8 mouse cellular contexts compared by ENCODE assay signal in genomic region chr7:39449260-39450021, GRCm38 (mm10). TPM values are rescaled to one million over a fixed set of nuclear protein-coding genes. Genes with fewer than 3 reads are reported as not detected.
DNase-seq lines count a peak whose midpoint lies in the region; ATAC-seq and TF ChIP-seq lines count a peak whose summit lies in the region.

No protein-coding gene starts in this region.

- no peaks in the 10 kb centered on the region for H3K9me3 ChIP-seq in forebrain, postnatal 0 days (ENCODE audit: low read length)
- H3K9me3 ChIP-seq in neural tube, embryonic 14.5 days (ENCODE audit: control insufficient read depth, low read length), result no peaks in the 10 kb centered on the region

- peak overlapping the region; percentile 71 for H3K4me3 ChIP-seq in forebrain, postnatal 0 days (ENCODE audit: low read depth, low read length)
- H3K4me3 ChIP-seq in neural tube, embryonic 14.5 days (ENCODE audit: low read depth, low read length), result peak overlapping the region; percentile 78

- H3K36me3 ChIP-seq in forebrain, postnatal 0 days (ENCODE audit: insufficient read depth), result no peaks in the 10 kb centered on the region
- H3K36me3 ChIP-seq in neural tube, embryonic 14.5 days (ENCODE audit: control insufficient read depth, insufficient read depth, low read length), result no peaks in the 10 kb centered on the region

- DNase-seq in Muller cell, postnatal 12 days (ENCODE audit: inconsistent ontology term), result peak; percentile 95
- DNase-seq in cerebellum, adult 8-10 months, result peak; percentile 82
- DNase-seq in forebrain, postnatal 0 days, result peak; percentile 93
- DNase-seq in heart, postnatal 36 days, result peak; percentile 79 to 82
- peak; percentile 84 to 94 for DNase-seq in layer of hippocampus, adult 18-20 months (ENCODE audit: low spot score in 2 of 2)
- peak; percentile 88 to 92 for DNase-seq in lung, adult 18-20 months
- peak; percentile 73 for DNase-seq in testis, postnatal 10 days (ENCODE audit: low spot score)

- intact Hi-C loops in heart, postnatal 36 days (cut with DNase I), result loop anchor here (1.0 to 2.0 kb wide), 2 partner anchors 70 to 103 kb away; no protein-coding TSS in a partner anchor

- peak; percentile 100 for ATAC-seq in forebrain, postnatal 0 days
- peak; percentile 100 for ATAC-seq in neural tube, embryonic 14.5 days (ENCODE audit: low read depth)

- peaks cover 14% of the 10 kb centered on the region; the same call in 1 of the 2 replicates for H3K4me1 ChIP-seq in forebrain, postnatal 0 days (ENCODE audit: insufficient read depth)
- H3K4me1 ChIP-seq in neural tube, embryonic 14.5 days (ENCODE audit: control insufficient read depth, insufficient read depth, low read length), result no peaks in the 10 kb centered on the region; the same call in 1 of the 2 replicates

- H3K27me3 ChIP-seq in forebrain, postnatal 0 days (ENCODE audit: insufficient read depth, low read length), result no peaks in the 10 kb centered on the region
- H3K27me3 ChIP-seq in neural tube, embryonic 14.5 days (ENCODE audit: control insufficient read depth, insufficient read depth, low read length), result no peaks in the 10 kb centered on the region; the same call in 1 of the 2 replicates

- TF ChIP-seq CTCF in forebrain, postnatal 0 days (IDR thresholded peaks at IDR 0.05; ENCODE audit: low read depth), result no peak

- H3K9ac ChIP-seq in forebrain, postnatal 0 days, result peak overlapping the region; percentile 96
- peak overlapping the region; percentile 78 for H3K9ac ChIP-seq in neural tube, embryonic 14.5 days (replicated peaks; ENCODE audit: low read depth, low read length)

- peak overlapping the region; percentile 69 for H3K4me2 ChIP-seq in forebrain, postnatal 0 days (ENCODE audit: low read depth)
- peak overlapping the region; percentile 86 for H3K4me2 ChIP-seq in neural tube, embryonic 14.5 days (ENCODE audit: low read depth, low read length)

- H3K27ac ChIP-seq in forebrain, postnatal 0 days (ENCODE audit: low read depth, low read length), result peak overlapping the region; percentile 85
- H3K27ac ChIP-seq in neural tube, embryonic 14.5 days (ENCODE audit: low read depth, low read length), result peak overlapping the region; percentile 76

- WGBS in forebrain, postnatal 0 days, result 2% methylated on average over 36 of the region's 36 CpGs
- 2% methylated on average over 36 of the region's 36 CpGs for WGBS in neural tube, embryonic 14.5 days

RNA-seq across cellular contexts. Expression of gene Gm5114, which starts 36.5 kb away (rescaled TPM):
- not detected in 2 replicates for total RNA-seq in forebrain, postnatal 0 days (2014; rRNA removed)
- polyA plus RNA-seq in forebrain, postnatal 0 days (2015; fragmentation: Nextera tagmentation; extraction: Ambion mirVana), result not detected in 2 replicates
- not detected for total RNA-seq in heart, postnatal 36 days (2021)
- not detected for total RNA-seq in layer of hippocampus, adult 18-20 months (2021)
- not detected in 2 replicates for polyA plus RNA-seq in neural tube, embryonic 14.5 days (2014; fragmentation: Nextera tagmentation; extraction: Ambion mirVana)

Comparison
In these comparisons a context has a peak if more than half of its experiments do, and no peak if none do; other contexts are left out.
1. Peak in every context shown above with its lines: DNase-seq, ATAC-seq, H3K4me3 ChIP-seq and H3K27ac ChIP-seq.